Mouse (Mus musculus): Measurements from ENCODE around the gene Stat4. TPM values are rescaled to one million over a fixed set of nuclear protein-coding genes. Genes with fewer than 3 reads are reported as not detected.

Gene Stat4
- polyA plus RNA-seq, 1 experiment, result 0.34 TPM

DNA sequence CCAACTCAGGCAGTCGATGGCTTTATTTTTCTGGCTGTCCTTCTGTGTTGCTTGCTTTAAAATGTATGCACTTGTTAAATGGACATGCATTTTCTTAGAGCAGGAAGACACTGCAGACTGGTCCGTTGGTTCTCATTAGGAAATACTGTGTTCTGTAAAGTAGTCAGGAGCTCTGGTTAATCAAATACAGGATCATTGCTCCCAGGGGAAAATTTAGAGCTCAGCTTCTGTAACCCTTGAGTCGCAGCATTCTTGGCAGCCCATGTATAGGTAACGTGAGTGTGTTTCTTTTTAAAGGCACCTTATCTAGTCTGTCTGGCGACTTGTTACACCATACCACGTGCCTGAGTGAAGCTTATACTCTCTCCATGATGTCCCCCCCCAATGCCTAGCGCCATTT, 161.2 kb downstream of the Stat4 start:
- TF ChIP-seq POLR2A (IDR thresholded peaks at IDR 0.05; ENCODE audit: low read depth, low read length), result no peak
- TF ChIP-seq CTCF (IDR thresholded peaks at IDR 0.05; ENCODE audit: extremely low read depth, insufficient read length, insufficient replicate concordance, low read depth, low read length), result no peak
- H3K4me1 ChIP-seq (ENCODE audit: control insufficient read depth, insufficient read depth, insufficient read length, low read length), result peaks cover 3% of the 10 kb centered on the region
- WGBS, result 84% methylated on average over 7 of the region's 7 CpGs
- H3K27ac ChIP-seq (ENCODE audit: insufficient read depth, low read depth, low read length), result no peak overlapping the region
- no peaks in the 10 kb centered on the region for H3K27me3 ChIP-seq (ENCODE audit: control insufficient read depth, insufficient read depth, low read length)
- H3K4me3 ChIP-seq (ENCODE audit: low read depth, low read length), result no peak overlapping the region
- peaks cover 92% of the 10 kb centered on the region for H3K36me3 ChIP-seq (ENCODE audit: control insufficient read depth, insufficient read depth, low read length)

DNA sequence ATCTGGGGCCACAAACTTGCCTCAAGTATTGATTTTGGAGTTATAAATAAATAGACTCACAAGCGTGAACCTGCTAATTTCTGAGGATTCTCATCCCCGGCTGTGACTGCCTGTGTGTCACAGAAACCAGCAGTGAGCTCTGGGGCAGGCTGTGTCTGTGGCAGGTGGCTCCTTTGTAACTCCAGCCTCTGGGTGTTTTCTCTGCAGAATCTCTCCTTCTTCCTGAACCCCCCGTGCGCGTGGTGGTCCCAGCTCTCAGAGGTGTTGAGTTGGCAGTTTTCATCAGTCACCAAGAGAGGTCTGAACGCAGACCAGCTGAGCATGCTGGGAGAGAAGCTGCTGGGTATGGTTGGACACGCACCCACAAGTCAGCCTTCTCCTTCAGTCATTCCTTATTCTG, 161.7 kb downstream of the Stat4 start:
- TF ChIP-seq POLR2A (IDR thresholded peaks at IDR 0.05; ENCODE audit: low read depth, low read length) (no peak), CTCF (IDR thresholded peaks at IDR 0.05; ENCODE audit: extremely low read depth, insufficient read length, insufficient replicate concordance, low read depth, low read length) (no peak)
- WGBS, result 91% methylated on average over 7 of the region's 7 CpGs
- 0 out of 2 replicates have a peak, but pooled peaks cover 2% of the 10 kb centered on the region for H3K4me1 ChIP-seq (ENCODE audit: control insufficient read depth, insufficient read depth, insufficient read length, low read length)
- no peaks in the 10 kb centered on the region for H3K27me3 ChIP-seq (ENCODE audit: control insufficient read depth, insufficient read depth, low read length)
- no peak overlapping the region for H3K27ac ChIP-seq (ENCODE audit: insufficient read depth, low read depth, low read length)
- peaks cover 90% of the 10 kb centered on the region for H3K36me3 ChIP-seq (ENCODE audit: control insufficient read depth, insufficient read depth, low read length)
- H3K4me3 ChIP-seq (ENCODE audit: low read depth, low read length), result no peak overlapping the region

DNA sequence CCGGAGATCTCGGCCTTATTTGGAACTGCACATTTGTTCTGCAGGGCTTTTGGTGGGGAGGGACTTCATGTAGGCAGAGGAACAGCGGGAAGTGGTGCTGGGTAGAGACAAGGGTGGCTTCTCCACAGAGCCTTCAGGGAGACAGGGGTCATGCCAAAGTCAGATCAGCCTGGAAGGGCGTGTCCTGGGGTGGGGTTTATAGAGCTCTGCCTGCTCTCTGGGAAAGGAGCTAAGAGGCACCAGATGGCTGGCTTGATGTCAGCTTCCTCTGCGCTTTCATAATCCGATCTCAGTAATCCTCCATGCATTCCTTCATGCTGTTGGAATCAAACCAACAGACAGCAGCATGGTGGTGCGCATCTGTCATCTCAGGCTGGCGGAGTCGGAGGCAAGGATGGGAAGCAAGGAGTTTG, 163.0 kb downstream of the Stat4 start:
- Histone ChIP-seq H3K27me3 (ENCODE audit: control insufficient read depth, insufficient read depth, low read length) (no peaks in the 10 kb centered on the region), H3K4me1 (ENCODE audit: control insufficient read depth, insufficient read depth, insufficient read length, low read length) (0 out of 2 replicates have a peak, but pooled peaks cover 2% of the 10 kb centered on the region), H3K27ac (ENCODE audit: insufficient read depth, low read depth, low read length) (no peak overlapping the region), H3K36me3 (ENCODE audit: control insufficient read depth, insufficient read depth, low read length) (peaks cover 89% of the 10 kb centered on the region), H3K4me3 (ENCODE audit: low read depth, low read length) (no peak overlapping the region)
- WGBS, result 40% methylated on average over 9 of the region's 9 CpGs
- TF ChIP-seq CTCF (IDR thresholded peaks at IDR 0.05; ENCODE audit: extremely low read depth, insufficient read length, insufficient replicate concordance, low read depth, low read length) (no peak), POLR2A (IDR thresholded peaks at IDR 0.05; ENCODE audit: low read depth, low read length) (no peak)

DNA sequence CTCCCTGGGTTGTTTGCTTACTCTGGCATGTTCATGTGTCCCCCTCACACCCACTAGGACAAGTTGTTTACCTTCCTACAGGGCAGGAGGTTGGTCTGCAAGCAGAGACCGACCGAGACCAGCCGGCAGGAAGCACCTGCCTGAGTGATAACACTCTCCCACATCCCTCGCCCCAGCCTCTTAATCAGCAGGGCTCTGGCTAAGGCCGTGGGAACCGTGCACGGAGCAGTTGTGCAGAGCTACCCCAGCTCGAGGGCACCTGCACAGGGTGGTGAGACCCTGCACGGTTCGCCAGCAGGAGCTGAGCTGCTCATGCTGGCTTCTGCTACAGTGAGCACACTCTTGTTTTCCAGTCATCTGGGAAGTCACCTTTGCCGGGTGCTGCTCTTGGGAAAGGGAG, 163.7 kb downstream of the Stat4 start:
- no peak for TF ChIP-seq CTCF (IDR thresholded peaks at IDR 0.05; ENCODE audit: extremely low read depth, insufficient read length, insufficient replicate concordance, low read depth, low read length)
- no peak for TF ChIP-seq POLR2A (IDR thresholded peaks at IDR 0.05; ENCODE audit: low read depth, low read length)
- Histone ChIP-seq H3K4me1 (ENCODE audit: control insufficient read depth, insufficient read depth, insufficient read length, low read length) (0 out of 2 replicates have a peak, but pooled peaks cover 2% of the 10 kb centered on the region), H3K4me3 (ENCODE audit: low read depth, low read length) (no peak overlapping the region), H3K27ac (ENCODE audit: insufficient read depth, low read depth, low read length) (no peak overlapping the region), H3K27me3 (ENCODE audit: control insufficient read depth, insufficient read depth, low read length) (no peaks in the 10 kb centered on the region), H3K36me3 (ENCODE audit: control insufficient read depth, insufficient read depth, low read length) (peaks cover 88% of the 10 kb centered on the region)
- 43% methylated on average over 11 of the region's 11 CpGs for WGBS

DNA sequence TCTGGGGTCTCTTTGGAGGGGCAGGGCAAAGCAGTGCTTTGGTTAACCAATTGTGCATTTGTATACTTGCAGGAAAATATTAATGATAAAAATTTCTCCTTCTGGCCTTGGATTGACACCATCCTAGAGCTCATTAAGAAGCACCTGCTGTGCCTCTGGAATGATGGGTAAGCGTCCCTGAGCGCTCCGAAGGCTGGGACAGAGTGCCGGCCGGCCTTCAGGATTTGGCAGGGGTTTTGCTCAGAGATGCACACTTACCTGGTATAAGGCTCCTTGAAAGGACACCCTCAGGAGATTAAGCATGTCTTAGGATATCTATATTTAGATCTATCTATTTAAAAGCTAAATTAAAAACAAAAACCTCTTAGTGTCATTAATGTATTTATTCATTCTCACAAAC, 164.2 kb downstream of the Stat4 start:
- no peak overlapping the region for H3K4me3 ChIP-seq (ENCODE audit: low read depth, low read length)
- H3K27ac ChIP-seq (ENCODE audit: insufficient read depth, low read depth, low read length), result no peak overlapping the region
- no peak for TF ChIP-seq POLR2A (IDR thresholded peaks at IDR 0.05; ENCODE audit: low read depth, low read length)
- TF ChIP-seq CTCF (IDR thresholded peaks at IDR 0.05; ENCODE audit: extremely low read depth, insufficient read length, insufficient replicate concordance, low read depth, low read length), result no peak
- WGBS, result 98% methylated on average over 5 of the region's 5 CpGs
- H3K36me3 ChIP-seq (ENCODE audit: control insufficient read depth, insufficient read depth, low read length), result peaks cover 88% of the 10 kb centered on the region
- 0 out of 2 replicates have a peak, but pooled peaks cover 2% of the 10 kb centered on the region for H3K4me1 ChIP-seq (ENCODE audit: control insufficient read depth, insufficient read depth, insufficient read length, low read length)
- H3K27me3 ChIP-seq (ENCODE audit: control insufficient read depth, insufficient read depth, low read length), result no peaks in the 10 kb centered on the region

DNA sequence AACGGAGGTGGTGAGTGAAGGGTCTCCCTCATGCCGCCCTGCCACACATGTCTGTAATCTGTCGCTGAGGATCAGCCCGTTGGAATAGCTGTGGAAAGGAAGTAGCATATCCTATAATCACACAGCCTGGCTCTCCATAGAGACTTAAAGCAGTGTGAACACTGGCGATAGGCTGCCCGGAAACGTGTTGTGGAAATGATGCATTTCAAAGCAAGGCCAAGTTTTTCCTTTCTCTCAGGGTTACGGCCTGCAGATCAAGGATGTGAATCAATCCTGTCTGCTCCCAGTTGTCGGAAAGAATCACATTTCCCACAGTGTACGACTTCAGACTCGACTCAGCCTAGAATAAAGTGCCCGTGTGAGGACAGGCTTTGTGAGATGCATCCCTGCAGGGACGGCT, 165.4 kb downstream of the Stat4 start:
- Histone ChIP-seq H3K4me1 (ENCODE audit: control insufficient read depth, insufficient read depth, insufficient read length, low read length) (0 out of 2 replicates have a peak, but pooled peaks cover 2% of the 10 kb centered on the region), H3K4me3 (ENCODE audit: low read depth, low read length) (no peak overlapping the region), H3K27ac (ENCODE audit: insufficient read depth, low read depth, low read length) (no peak overlapping the region), H3K36me3 (ENCODE audit: control insufficient read depth, insufficient read depth, low read length) (peaks cover 92% of the 10 kb centered on the region), H3K27me3 (ENCODE audit: control insufficient read depth, insufficient read depth, low read length) (no peaks in the 10 kb centered on the region)
- TF ChIP-seq POLR2A (IDR thresholded peaks at IDR 0.05; ENCODE audit: low read depth, low read length), result no peak
- TF ChIP-seq CTCF (IDR thresholded peaks at IDR 0.05; ENCODE audit: extremely low read depth, insufficient read length, insufficient replicate concordance, low read depth, low read length), result no peak
- 90% methylated on average over 13 of the region's 13 CpGs for WGBS

DNA sequence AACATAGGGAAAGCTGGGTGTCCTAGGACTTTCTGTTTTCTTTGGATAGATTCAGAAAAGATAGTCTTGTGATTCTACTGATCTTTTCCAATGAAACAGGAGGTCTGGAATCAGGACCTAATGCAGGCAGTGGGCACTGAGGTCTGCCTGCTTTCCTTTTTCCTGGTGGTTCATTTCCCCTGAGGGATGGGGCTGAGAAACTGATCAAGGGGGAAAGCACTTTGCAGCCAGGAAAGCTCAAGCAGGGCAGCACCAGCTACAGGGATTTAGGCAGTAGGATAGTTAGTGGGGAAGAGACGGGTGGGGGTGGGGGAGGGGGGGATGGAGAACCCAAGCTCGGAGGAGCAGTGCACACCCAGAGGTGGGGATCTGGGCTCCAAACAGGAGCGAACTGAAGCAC, 166.0 kb downstream of the Stat4 start:
- no peak overlapping the region for H3K4me3 ChIP-seq (ENCODE audit: low read depth, low read length)
- 97% methylated on average over 3 of the region's 3 CpGs for WGBS
- no peak for TF ChIP-seq CTCF (IDR thresholded peaks at IDR 0.05; ENCODE audit: extremely low read depth, insufficient read length, insufficient replicate concordance, low read depth, low read length)
- no peak for TF ChIP-seq POLR2A (IDR thresholded peaks at IDR 0.05; ENCODE audit: low read depth, low read length)
- peaks cover 92% of the 10 kb centered on the region for H3K36me3 ChIP-seq (ENCODE audit: control insufficient read depth, insufficient read depth, low read length)
- no peaks in the 10 kb centered on the region for H3K27me3 ChIP-seq (ENCODE audit: control insufficient read depth, insufficient read depth, low read length)
- H3K4me1 ChIP-seq (ENCODE audit: control insufficient read depth, insufficient read depth, insufficient read length, low read length), result 0 out of 2 replicates have a peak, but pooled peaks cover 2% of the 10 kb centered on the region
- no peak overlapping the region for H3K27ac ChIP-seq (ENCODE audit: insufficient read depth, low read depth, low read length)

All from small intestine, adult 2 months (tissue).